8 mouse cellular contexts compared by ENCODE assay signal in genomic region chr9:107632478-107632877, GRCm38 (mm10). TPM values are rescaled to one million over a fixed set of nuclear protein-coding genes. Genes with fewer than 3 reads are reported as not detected.
DNase-seq lines count a peak whose midpoint lies in the region; ATAC-seq and TF ChIP-seq lines count a peak whose summit lies in the region.

No protein-coding gene starts in this region.

- peaks cover 76% of the 10 kb centered on the region for H3K79me2 ChIP-seq in C2C12 (ENCODE audit: control insufficient read depth, insufficient read depth)

- H3K27ac ChIP-seq in embryonic facial prominence, embryonic 14.5 days (replicated peaks; ENCODE audit: low read depth, low read length), result peak overlapping the region; percentile 92
- H3K27ac ChIP-seq in hindbrain, embryonic 11.5 days (ENCODE audit: low read depth, low read length), result peak overlapping the region; percentile 99
- H3K27ac ChIP-seq in liver, embryonic 13.5 days, result peak overlapping the region; percentile 94
- peak overlapping the region; percentile 96 for H3K27ac ChIP-seq in neural tube, embryonic 12.5 days

- H3K4me3 ChIP-seq in C2C12 (ENCODE audit: insufficient read depth, poor library complexity, severe bottlenecking), result peak overlapping the region; percentile 82
- peak overlapping the region; percentile 81 for H3K4me3 ChIP-seq in embryonic facial prominence, embryonic 14.5 days (ENCODE audit: low read depth, low read length)
- H3K4me3 ChIP-seq in hindbrain, embryonic 11.5 days (ENCODE audit: low read depth, low read length), result peak overlapping the region; percentile 91
- H3K4me3 ChIP-seq in liver, embryonic 13.5 days (replicated peaks), result peak overlapping the region; percentile 86
- H3K4me3 ChIP-seq in neural tube, embryonic 12.5 days, result peak overlapping the region; percentile 90

- H3K36me3 ChIP-seq in C2C12 (ENCODE audit: control insufficient read depth, insufficient read depth), result peaks cover 4% of the 10 kb centered on the region
- peaks cover 5% of the 10 kb centered on the region; the same call in 1 of the 2 replicates for H3K36me3 ChIP-seq in embryonic facial prominence, embryonic 14.5 days (ENCODE audit: control insufficient read depth, insufficient read depth, low read length)
- no peaks in the 10 kb centered on the region for H3K36me3 ChIP-seq in hindbrain, embryonic 11.5 days (ENCODE audit: control insufficient read depth, insufficient read depth, low read length)
- H3K36me3 ChIP-seq in liver, embryonic 13.5 days, result peaks cover 35% of the 10 kb centered on the region
- peaks cover 6% of the 10 kb centered on the region; the same call in 1 of the 2 replicates for H3K36me3 ChIP-seq in neural tube, embryonic 12.5 days

- H3K4me1 ChIP-seq in embryonic facial prominence, embryonic 14.5 days (ENCODE audit: control insufficient read depth, insufficient read depth, low read length), result peaks cover 50% of the 10 kb centered on the region
- peaks cover 52% of the 10 kb centered on the region for H3K4me1 ChIP-seq in hindbrain, embryonic 11.5 days (replicated peaks; ENCODE audit: control insufficient read depth, insufficient read depth, low read length)
- peaks cover 90% of the 10 kb centered on the region for H3K4me1 ChIP-seq in liver, embryonic 13.5 days (replicated peaks)
- peaks cover 94% of the 10 kb centered on the region for H3K4me1 ChIP-seq in neural tube, embryonic 12.5 days

- peak overlapping the region; percentile 66 for H3K4me2 ChIP-seq in embryonic facial prominence, embryonic 14.5 days (ENCODE audit: low read depth, low read length)
- peak overlapping the region; percentile 87 for H3K4me2 ChIP-seq in hindbrain, embryonic 11.5 days (replicated peaks; ENCODE audit: low read depth, low read length)
- peak overlapping the region; percentile 100 for H3K4me2 ChIP-seq in liver, embryonic 13.5 days
- H3K4me2 ChIP-seq in neural tube, embryonic 12.5 days (replicated peaks), result peak overlapping the region; percentile 99

- no peaks in the 10 kb centered on the region for H3K9me3 ChIP-seq in embryonic facial prominence, embryonic 14.5 days (ENCODE audit: control insufficient read depth, low read length)
- no peaks in the 10 kb centered on the region for H3K9me3 ChIP-seq in hindbrain, embryonic 11.5 days (ENCODE audit: control insufficient read depth, low read length)
- H3K9me3 ChIP-seq in liver, embryonic 13.5 days (replicated peaks), result no peaks in the 10 kb centered on the region
- H3K9me3 ChIP-seq in neural tube, embryonic 12.5 days, result no peaks in the 10 kb centered on the region

- peaks cover 58% of the 10 kb centered on the region for H3K79me3 ChIP-seq in C2C12 (ENCODE audit: low read depth)

- H3K9ac ChIP-seq in embryonic facial prominence, embryonic 14.5 days (ENCODE audit: low read depth, low read length), result peak overlapping the region; percentile 91
- H3K9ac ChIP-seq in hindbrain, embryonic 11.5 days (ENCODE audit: low read depth, low read length), result peak overlapping the region; percentile 94
- H3K9ac ChIP-seq in liver, embryonic 13.5 days, result peak overlapping the region; percentile 97
- H3K9ac ChIP-seq in neural tube, embryonic 12.5 days, result peak overlapping the region; percentile 93

- no peak for ATAC-seq in cerebellum, adult (ENCODE audit: insufficient number of reproducible peaks, low FRiP score, low TSS enrichment)
- ATAC-seq in embryonic facial prominence, embryonic 14.5 days (ENCODE audit: low read depth), result no peak
- ATAC-seq in hindbrain, embryonic 11.5 days (ENCODE audit: low FRiP score), result no peak
- ATAC-seq in liver, embryonic 13.5 days (ENCODE audit: low read depth), result peak; percentile 6; the same call in 1 of the 2 replicates
- ATAC-seq in neural tube, embryonic 12.5 days (ENCODE audit: low FRiP score, low read depth), result no peak

- 48% methylated on average over 6 of the region's 6 CpGs for WGBS in embryonic facial prominence, embryonic 14.5 days
- 56% methylated on average over 6 of the region's 6 CpGs for WGBS in hindbrain, embryonic 11.5 days
- 30% methylated on average over 6 of the region's 6 CpGs for WGBS in liver, embryonic 13.5 days (ENCODE audit: insufficient replicate concordance)
- 43% methylated on average over 6 of the region's 6 CpGs for WGBS in neural tube, embryonic 12.5 days

- no peak for TF ChIP-seq CTCF in C2C12 (IDR thresholded peaks at IDR 0.05; ENCODE audit: control insufficient read depth, insufficient read depth, insufficient read length)

- peak overlapping the region; percentile 76 for H3ac ChIP-seq in C2C12 (ENCODE audit: control insufficient read depth, insufficient read length, low read depth)

- peak; percentile 44 for DNase-seq in cerebellum, adult 11 months
- no peak for DNase-seq in embryonic facial prominence, embryonic 14.5 days (ENCODE audit: low spot score)
- DNase-seq in hindbrain, embryonic 11.5 days (ENCODE audit: low spot score), result no peak
- peak; percentile 56 for DNase-seq in liver, embryonic 13.5 days
- DNase-seq in embryo, embryonic 10 days (ENCODE audit: low spot score), result no peak

- H3K27me3 ChIP-seq in C2C12 (ENCODE audit: control insufficient read depth, insufficient read depth, insufficient read length), result no peaks in the 10 kb centered on the region
- H3K27me3 ChIP-seq in embryonic facial prominence, embryonic 14.5 days (replicated peaks; ENCODE audit: control insufficient read depth, insufficient read depth, low read length), result no peaks in the 10 kb centered on the region
- no peaks in the 10 kb centered on the region for H3K27me3 ChIP-seq in hindbrain, embryonic 11.5 days (ENCODE audit: control insufficient read depth, insufficient read depth, low read length)
- H3K27me3 ChIP-seq in liver, embryonic 13.5 days, result no peaks in the 10 kb centered on the region
- H3K27me3 ChIP-seq in neural tube, embryonic 12.5 days (replicated peaks), result no peaks in the 10 kb centered on the region

TF ChIP-seq in C2C12, 6 proteins besides CTCF, POLR2A, EP300 and RAD21:
- TF ChIP-seq MYOD1 (IDR thresholded peaks at IDR 0.05; ENCODE audit: control insufficient read depth, insufficient read length, low read depth) (no peak), CEBPB (IDR thresholded peaks at IDR 0.05; ENCODE audit: low read depth) (no peak), MAX (IDR thresholded peaks at IDR 0.05) (no peak), USF1 (IDR thresholded peaks at IDR 0.05; ENCODE audit: low read depth) (no peak), MYOG (IDR thresholded peaks at IDR 0.05; ENCODE audit: control insufficient read depth, extremely low read depth, insufficient read length) (no peak), FOSL1 (IDR thresholded peaks at IDR 0.05; ENCODE audit: insufficient read depth, low read length, poor library complexity, severe bottlenecking) (no peak)

RNA-seq across cellular contexts. Expression of gene Gnai2, which starts 2.7 kb away (rescaled TPM):
- 449 TPM for polyA plus RNA-seq in C2C12 (2012; fragmentation: generic; extraction: Trizol)
- polyA plus RNA-seq in embryonic facial prominence, embryonic 14.5 days (2014; fragmentation: Nextera tagmentation; extraction: Ambion mirVana), result 380 and 416 TPM in 2 replicates
- polyA plus RNA-seq in hindbrain, embryonic 11.5 days (2014; fragmentation: Nextera tagmentation; extraction: Ambion mirVana), result 529 and 534 TPM in 2 replicates
- polyA plus RNA-seq in liver, embryonic 13.5 days (2015; fragmentation: Nextera tagmentation; extraction: Ambion mirVana), result 144 and 163 TPM in 2 replicates
- polyA plus RNA-seq in neural tube, embryonic 12.5 days (2016; fragmentation: Nextera tagmentation; extraction: Ambion mirVana), result 465 and 488 TPM in 2 replicates

RNA-seq across cellular contexts. Expression of gene Sema3b, which starts 23.4 kb away (rescaled TPM):
- polyA plus RNA-seq in C2C12 (2012; fragmentation: generic; extraction: Trizol), result 13.7 TPM
- polyA plus RNA-seq in embryonic facial prominence, embryonic 14.5 days (2014; fragmentation: Nextera tagmentation; extraction: Ambion mirVana), result 18.0 and 18.2 TPM in 2 replicates
- 1.4 and 1.6 TPM in 2 replicates for polyA plus RNA-seq in hindbrain, embryonic 11.5 days (2014; fragmentation: Nextera tagmentation; extraction: Ambion mirVana)
- polyA plus RNA-seq in liver, embryonic 13.5 days (2015; fragmentation: Nextera tagmentation; extraction: Ambion mirVana), result 0.22 and 0.34 TPM in 2 replicates
- polyA plus RNA-seq in neural tube, embryonic 12.5 days (2016; fragmentation: Nextera tagmentation; extraction: Ambion mirVana), result 4.7 and 4.8 TPM in 2 replicates

RNA-seq across cellular contexts. Expression of gene Slc38a3, which starts 36.9 kb away (rescaled TPM):
- polyA plus RNA-seq in C2C12 (2012; fragmentation: generic; extraction: Trizol), result 0.01 TPM
- polyA plus RNA-seq in embryonic facial prominence, embryonic 14.5 days (2014; fragmentation: Nextera tagmentation; extraction: Ambion mirVana), result 7.0 and 7.8 TPM in 2 replicates
- 8.0 and 9.8 TPM in 2 replicates for polyA plus RNA-seq in hindbrain, embryonic 11.5 days (2014; fragmentation: Nextera tagmentation; extraction: Ambion mirVana)
- polyA plus RNA-seq in liver, embryonic 13.5 days (2015; fragmentation: Nextera tagmentation; extraction: Ambion mirVana), result 5.4 and 5.9 TPM in 2 replicates
- polyA plus RNA-seq in neural tube, embryonic 12.5 days (2016; fragmentation: Nextera tagmentation; extraction: Ambion mirVana), result 12.8 and 14.1 TPM in 2 replicates

RNA-seq across cellular contexts. Expression of gene Ifrd2, which starts 45.0 kb away (rescaled TPM):
- polyA plus RNA-seq in C2C12 (2012; fragmentation: generic; extraction: Trizol), result 71.7 TPM
- polyA plus RNA-seq in embryonic facial prominence, embryonic 14.5 days (2014; fragmentation: Nextera tagmentation; extraction: Ambion mirVana), result 46.7 and 52.3 TPM in 2 replicates
- polyA plus RNA-seq in hindbrain, embryonic 11.5 days (2014; fragmentation: Nextera tagmentation; extraction: Ambion mirVana), result 26.9 and 27.7 TPM in 2 replicates
- polyA plus RNA-seq in liver, embryonic 13.5 days (2015; fragmentation: Nextera tagmentation; extraction: Ambion mirVana), result 167 and 175 TPM in 2 replicates
- polyA plus RNA-seq in neural tube, embryonic 12.5 days (2016; fragmentation: Nextera tagmentation; extraction: Ambion mirVana), result 20.6 and 23.3 TPM in 2 replicates

RNA-seq across cellular contexts. Expression of gene Gnat1, which starts 47.0 kb away (rescaled TPM):
- 0.01 TPM for polyA plus RNA-seq in C2C12 (2012; fragmentation: generic; extraction: Trizol)
- polyA plus RNA-seq in embryonic facial prominence, embryonic 14.5 days (2014; fragmentation: Nextera tagmentation; extraction: Ambion mirVana), result 0.79 and 1.5 TPM in 2 replicates
- polyA plus RNA-seq in hindbrain, embryonic 11.5 days (2014; fragmentation: Nextera tagmentation; extraction: Ambion mirVana), result 0.84 and 1.2 TPM in 2 replicates
- 1.1 and 1.5 TPM in 2 replicates for polyA plus RNA-seq in liver, embryonic 13.5 days (2015; fragmentation: Nextera tagmentation; extraction: Ambion mirVana)
- polyA plus RNA-seq in neural tube, embryonic 12.5 days (2016; fragmentation: Nextera tagmentation; extraction: Ambion mirVana), result 1.3 and 2.3 TPM in 2 replicates

Comparison
In these comparisons a context has a peak if more than half of its experiments do, and no peak if none do; other contexts are left out.
1. DNase-seq: peak in cerebellum, adult 11 months (single experiment) and liver, embryonic 13.5 days (single experiment); none in embryonic facial prominence, embryonic 14.5 days (single experiment), hindbrain, embryonic 11.5 days (single experiment) and embryo, embryonic 10 days (single experiment).
2. Peak in every context shown above with its lines, with median percentiles within 50 percentile points of each other: H3K4me3 ChIP-seq, H3K27ac ChIP-seq, H3K4me2 ChIP-seq and H3K9ac ChIP-seq.